Mouse (Mus musculus): Measurements from ENCODE around the gene Gpr183. TPM values are rescaled to one million over a fixed set of nuclear protein-coding genes. Genes with fewer than 3 reads are reported as not detected.

Gene Gpr183
- total and polyA plus RNA-seq, 3 experiments: 0.04 to 0.06 TPM; not detected in 1

- TF ChIP-seq SIN3A (IDR thresholded peaks at IDR 0.05; ENCODE audit: low read length) (no peak), TCF12 (IDR thresholded peaks at IDR 0.05; ENCODE audit: low read depth, low read length) (no peak), TBP (IDR thresholded peaks at IDR 0.05; ENCODE audit: low read depth, low read length) (no peak), RCOR1 (IDR thresholded peaks at IDR 0.05; ENCODE audit: low read depth, low read length) (no peak), ZC3H11A (IDR thresholded peaks at IDR 0.05; ENCODE audit: low read depth, low read length) (no peak), GATA1 (IDR thresholded peaks at IDR 0.05; ENCODE audit: low read depth, low read length) (no peak), MEF2A (IDR thresholded peaks at IDR 0.05; ENCODE audit: extremely low read depth, insufficient replicate concordance, low read depth, low read length, poor library complexity, severe bottlenecking) (no peak), USF1 (IDR thresholded peaks at IDR 0.05; ENCODE audit: low read depth, low read length) (no peak), RAD21 (IDR thresholded peaks at IDR 0.05; ENCODE audit: low read depth, low read length) (no peak), POLR2AphosphoS2 (IDR thresholded peaks at IDR 0.05; ENCODE audit: low read length) (no peak)
- Histone ChIP-seq H3K4me1 (ENCODE audit: control insufficient read depth in 1 of 2, insufficient read depth in 2 of 2, low read length in 2 of 2) (no peaks in the 10 kb centered on the region), H3K79me2 (ENCODE audit: control insufficient read depth, insufficient read depth, low read length, poor library complexity) (no peaks in the 10 kb centered on the region; the same call in 1 of the 2 replicates), H3K27ac (ENCODE audit: control insufficient read depth, low read depth, low read length) (no peak overlapping the region), H3K27me3 (ENCODE audit: control insufficient read depth in 1 of 2, insufficient read depth in 2 of 2, low read length in 2 of 2) (no peaks in the 10 kb centered on the region), H3K9ac (ENCODE audit: control insufficient read depth, low read depth, low read length, poor library complexity, severe bottlenecking) (no peak overlapping the region), H3K9me3 (replicated peaks; ENCODE audit: insufficient read depth, low read length) (no peaks in the 10 kb centered on the region), H3K4me3 (ENCODE audit: control insufficient read depth in 1 of 2, insufficient read depth in 1 of 2, low read depth in 2 of 2, low read length in 2 of 2) (no peak overlapping the region), H3K36me3 (ENCODE audit: control insufficient read depth in 1 of 2, insufficient read depth in 2 of 2, low read length in 2 of 2) (peaks cover 0 to 7% of the 10 kb centered on the region in 2 experiments; a peak in 2 of 4 replicates)
- no peak for DNase-seq (ENCODE audit: low read depth, low spot score)
These were observed 57.9 kb downstream of the Gpr183 start for GRCm38 (mm10) chr14:121906992-121907681.

- no peak for TF ChIP-seq SIN3A (IDR thresholded peaks at IDR 0.05; ENCODE audit: low read length)
- TF ChIP-seq EP300 (IDR thresholded peaks at IDR 0.05; ENCODE audit: low read depth in 1 of 2, low read length in 2 of 2): no peak
- TF ChIP-seq RCOR1 (IDR thresholded peaks at IDR 0.05; ENCODE audit: low read depth, low read length): no peak
- no peak for TF ChIP-seq JUND (IDR thresholded peaks at IDR 0.05; ENCODE audit: low read depth, low read length)
- no peak for TF ChIP-seq E2F4 (IDR thresholded peaks at IDR 0.05; ENCODE audit: borderline replicate concordance, low read depth, low read length)
- TF ChIP-seq ZC3H11A (IDR thresholded peaks at IDR 0.05; ENCODE audit: low read depth, low read length): no peak
- TF ChIP-seq ETS1 (IDR thresholded peaks at IDR 0.05; ENCODE audit: low read depth, low read length): no peak
- TF ChIP-seq SMC3 (IDR thresholded peaks at IDR 0.05; ENCODE audit: low read depth, low read length): no peak
- no peak for DNase-seq (ENCODE audit: low read depth, low spot score)
- Histone ChIP-seq H3K4me3 (ENCODE audit: control insufficient read depth in 1 of 2, insufficient read depth in 1 of 2, low read depth in 2 of 2, low read length in 2 of 2) (no peak overlapping the region), H3K27me3 (ENCODE audit: control insufficient read depth in 1 of 2, insufficient read depth in 2 of 2, low read length in 2 of 2) (no peaks in the 10 kb centered on the region), H3K9ac (ENCODE audit: control insufficient read depth, low read depth, low read length, poor library complexity, severe bottlenecking) (no peak overlapping the region), H3K79me2 (ENCODE audit: control insufficient read depth, insufficient read depth, low read length, poor library complexity) (no peaks in the 10 kb centered on the region; the same call in 1 of the 2 replicates), H3K27ac (ENCODE audit: control insufficient read depth, low read depth, low read length) (no peak overlapping the region), H3K36me3 (ENCODE audit: control insufficient read depth in 1 of 2, insufficient read depth in 2 of 2, low read length in 2 of 2) (peaks cover 0 to 7% of the 10 kb centered on the region in 2 experiments; a peak in 2 of 4 replicates), H3K4me1 (ENCODE audit: control insufficient read depth in 1 of 2, insufficient read depth in 2 of 2, low read length in 2 of 2) (no peaks in the 10 kb centered on the region), H3K9me3 (replicated peaks; ENCODE audit: insufficient read depth, low read length) (no peaks in the 10 kb centered on the region)
These were observed 58.5 kb downstream of the Gpr183 start for GRCm38 (mm10) chr14:121906341-121906991.

Measured in MEL (cell line).